16 mouse cellular contexts compared by ENCODE assay signal in genomic region chr19:50214466-50215228, GRCm38 (mm10).
A peak's percentile ranks its signal among the peaks of the same experiment; 100 is the strongest.
DNase-seq lines count a peak whose midpoint lies in the region; ATAC-seq and TF ChIP-seq lines count a peak whose summit lies in the region.
"Had no signal": no experiment of that assay in that cellular context is flagged by ENCODE, and none has a peak within 500 bp of the region (broad histone marks: within the 10 kb centered on the region; RNA-seq: fewer than 3 reads in every experiment).

No protein-coding gene starts in this region.

- H3K4me1 ChIP-seq in forebrain, embryonic 12.5 days = peaks cover 10% of the 10 kb centered on the region; the same call in 1 of the 2 replicates
- no peaks in the 10 kb centered on the region for H3K4me1 ChIP-seq in midbrain, postnatal 0 days (ENCODE audit: insufficient read depth, low read length)
- no peaks in the 10 kb centered on the region for H3K4me1 ChIP-seq in kidney, adult 2 months (ENCODE audit: control insufficient read depth, insufficient read depth, low read length)
- H3K4me1 ChIP-seq: heart, embryonic 15.5 days; limb, embryonic 15.5 days had no signal

- H3K4me2 ChIP-seq in forebrain, embryonic 12.5 days = no peak overlapping the region
- H3K4me2 ChIP-seq in midbrain, postnatal 0 days (ENCODE audit: low read depth, low read length, poor library complexity, severe bottlenecking) = no peak overlapping the region
- H3K4me2 ChIP-seq: heart, embryonic 15.5 days; limb, embryonic 15.5 days; stomach, embryonic 15.5 days had no signal

- no peaks in the 10 kb centered on the region for H3K36me3 ChIP-seq in forebrain, embryonic 12.5 days (replicated peaks)
- H3K36me3 ChIP-seq in midbrain, postnatal 0 days (ENCODE audit: insufficient read depth, low read length) = no peaks in the 10 kb centered on the region
- no peaks in the 10 kb centered on the region for H3K36me3 ChIP-seq in kidney, adult 2 months (ENCODE audit: control insufficient read depth, insufficient read depth, low read length)
- H3K36me3 ChIP-seq: G1E; heart, embryonic 15.5 days; limb, embryonic 15.5 days; stomach, embryonic 15.5 days had no signal

- no peak for DNase-seq in frontal cortex, postnatal 25 days (ENCODE audit: low spot score in 2 of 2)
- DNase-seq in layer of hippocampus, adult 8-10 months (ENCODE audit: low spot score in 2 of 2) = peak; percentile 9 to 12
- DNase-seq in midbrain, postnatal 0 days (ENCODE audit: low spot score) = peak; percentile 61
- no peak for DNase-seq in gastrocnemius, adult 2 months
- DNase-seq in gastrocnemius, postnatal 36 days = no peak
- DNase-seq in kidney, adult 2 months = no peak
- DNase-seq: B cell, adult 2 months; cerebellum, postnatal 25 days; gastrocnemius, postnatal 10 days had no signal

- no peak for TF ChIP-seq CTCF in midbrain, postnatal 0 days (IDR thresholded peaks at IDR 0.05)
- TF ChIP-seq CTCF in gastrocnemius, adult 2 months (IDR thresholded peaks at IDR 0.05) = no peak
- no peak for TF ChIP-seq CTCF in kidney, adult 2 months (conservative IDR thresholded peaks at IDR 0.05; ENCODE audit: insufficient read depth, insufficient read length, low read depth, low read length)

- TF ChIP-seq POLR2A in kidney, adult 2 months (IDR thresholded peaks at IDR 0.05; ENCODE audit: low read depth, low read length) = no peak

- H3K27me3 ChIP-seq in forebrain, embryonic 12.5 days = no peaks in the 10 kb centered on the region
- H3K27me3 ChIP-seq in midbrain, postnatal 0 days (ENCODE audit: insufficient read depth, low read length) = no peaks in the 10 kb centered on the region
- H3K27me3 ChIP-seq in kidney, adult 2 months (replicated peaks; ENCODE audit: control insufficient read depth, insufficient read depth, low read length) = no peaks in the 10 kb centered on the region
- H3K27me3 ChIP-seq: heart, embryonic 15.5 days; limb, embryonic 15.5 days; stomach, embryonic 15.5 days had no signal

- intact Hi-C loops in gastrocnemius, adult 2 months (cut with DNase I) = no loop called here
- intact Hi-C loops in gastrocnemius, postnatal 36 days (cut with DNase I) = no loop called here

- H3K27ac ChIP-seq in forebrain, embryonic 12.5 days = peak overlapping the region; percentile 56; the same call in 1 of the 2 replicates
- H3K27ac ChIP-seq in midbrain, postnatal 0 days (ENCODE audit: low read depth, low read length) = peak overlapping the region; percentile 4; the same call in 1 of the 2 replicates
- H3K27ac ChIP-seq in gastrocnemius, adult 2 months = no peak overlapping the region
- no peak overlapping the region for H3K27ac ChIP-seq in kidney, adult 2 months (ENCODE audit: insufficient read depth, low read depth, low read length)
- H3K27ac ChIP-seq: heart, embryonic 15.5 days; limb, embryonic 15.5 days; stomach, embryonic 15.5 days had no signal

- H3K4me3 ChIP-seq in forebrain, embryonic 12.5 days (replicated peaks) = no peak overlapping the region
- H3K4me3 ChIP-seq in midbrain, postnatal 0 days (ENCODE audit: low read depth, low read length) = no peak overlapping the region
- H3K4me3 ChIP-seq in gastrocnemius, adult 2 months = no peak overlapping the region
- no peak overlapping the region for H3K4me3 ChIP-seq in kidney, adult 2 months (ENCODE audit: insufficient read depth, low read depth, low read length)
- H3K4me3 ChIP-seq: heart, embryonic 15.5 days; limb, embryonic 15.5 days; stomach, embryonic 15.5 days had no signal

- H3K9ac ChIP-seq in forebrain, embryonic 12.5 days = no peak overlapping the region
- H3K9ac ChIP-seq in midbrain, postnatal 0 days (replicated peaks; ENCODE audit: low read length, poor library complexity, severe bottlenecking) = no peak overlapping the region
- H3K9ac ChIP-seq: heart, embryonic 15.5 days; limb, embryonic 15.5 days; stomach, embryonic 15.5 days had no signal

- H3K9me3 ChIP-seq in forebrain, embryonic 12.5 days = no peaks in the 10 kb centered on the region
- no peaks in the 10 kb centered on the region for H3K9me3 ChIP-seq in midbrain, postnatal 0 days (ENCODE audit: low read length)
- H3K9me3 ChIP-seq: heart, embryonic 15.5 days; limb, embryonic 15.5 days; stomach, embryonic 15.5 days had no signal

- WGBS in forebrain, embryonic 12.5 days = 18% methylated on average over 7 of the region's 7 CpGs
- WGBS in midbrain, postnatal 0 days = 14% methylated on average over 7 of the region's 7 CpGs
- 60% methylated on average over 7 of the region's 7 CpGs for WGBS in kidney, adult 2 months

- peak; percentile 41; the same call in 1 of the 2 replicates for ATAC-seq in frontal cortex, adult (ENCODE audit: low TSS enrichment)
- ATAC-seq in forebrain, embryonic 12.5 days (ENCODE audit: low FRiP score) = peak; percentile 76
- ATAC-seq in midbrain, postnatal 0 days (ENCODE audit: low FRiP score) = no peak
- ATAC-seq: intestine, embryonic 16.5 days had no signal

Comparison
In these comparisons a context has a peak if more than half of its experiments do, and no peak if none do; other contexts are left out.
1. DNase-seq: peak in layer of hippocampus, adult 8-10 months (2 of 2) and midbrain, postnatal 0 days (single experiment); none in frontal cortex, postnatal 25 days (0 of 2), gastrocnemius, adult 2 months (single experiment), gastrocnemius, postnatal 36 days (0 of 2) and kidney, adult 2 months (single experiment).
2. H3K27ac ChIP-seq: peak in forebrain, embryonic 12.5 days (single experiment) and midbrain, postnatal 0 days (single experiment); none in gastrocnemius, adult 2 months (single experiment) and kidney, adult 2 months (single experiment).